Mouse (Mus musculus) brain, embryonic 14.5 days (tissue): ENCODE measurements around the gene Odf2. TPM values are rescaled to one million over a fixed set of nuclear protein-coding genes. Genes with fewer than 3 reads are reported as not detected.
"Not testable (repeated sequence)": the region's sequence is repeated elsewhere in the genome, so short reads cannot be mapped to it uniquely, and the experiment has no call there.

Source experiments
- DNase-seq: peaks from one replicate; pipeline ENCODE4 v3.0.0-alpha.2; 2011; ENCODE audit warnings: low read depth
- CTCF ChIP-seq: fragments of 200-500 bp; IDR thresholded peaks from 2 replicates; pipeline ENCODE4 v1.5.1; 2012; ENCODE audit warnings: inconsistent platforms, mild to moderate bottlenecking, moderate library complexity, borderline replicate concordance; ENCODE audit not compliant: insufficient read depth, insufficient read length; ENCODE audit errors: extremely low read depth
- POLR2A ChIP-seq: fragments of 200-500 bp; IDR thresholded peaks from 2 replicates; pipeline ENCODE4 v1.6.1; 2012; ENCODE audit warnings: mild to moderate bottlenecking, inconsistent platforms, borderline replicate concordance; ENCODE audit not compliant: poor library complexity, insufficient read depth, insufficient read length, severe bottlenecking; ENCODE audit errors: extremely low read depth
- polyA plus RNA-seq: library from polyadenylated mRNA; depleted of rRNA; stranded (reverse); fragments of >200 nt; gene quantifications from 2 replicates; pipeline ENCODE4 v1.2.3, GENCODE M21; 2012

Gene Odf2
- polyA plus RNA-seq, 1 experiment: 100 TPM

- TF ChIP-seq CTCF: no peak
- no peak for TF ChIP-seq POLR2A
- peak; percentile 44 for DNase-seq
Observed at GRCm38 (mm10) chr2:29878061-29878460, 11.0 kb upstream of the Odf2 start.

- DNase-seq: no peak
- no peak for TF ChIP-seq CTCF
- TF ChIP-seq POLR2A: no peak
Observed at GRCm38 (mm10) chr2:29879191-29879590, 9.8 kb upstream of the Odf2 start.

GRCm38 (mm10) chr2:29879964-29880830 lies 8.8 kb upstream of the Odf2 start:
- TF ChIP-seq POLR2A (no peak), CTCF (no peak)
- no peak for DNase-seq

GRCm38 (mm10) chr2:29886659-29887292 lies 2.2 kb upstream of the Odf2 start:
- DNase-seq: not testable (repeated sequence)

GRCm38 (mm10) chr2:29889991-29890833 lies 1.2 kb downstream of the Odf2 start:
- DNase-seq: peak; percentile 92
- peak; percentile 28; the same call in 1 of the 2 replicates for TF ChIP-seq CTCF
- TF ChIP-seq POLR2A: 0 out of 2 replicates have a peak, but pooled peaks have one; percentile 12

GRCm38 (mm10) chr2:29891773-29892172 lies 2.8 kb downstream of the Odf2 start:
- DNase-seq: no peak
- no peak for TF ChIP-seq POLR2A
- no peak for TF ChIP-seq CTCF

GRCm38 (mm10) chr2:29896071-29896470 lies 7.0 kb downstream of the Odf2 start:
- TF ChIP-seq CTCF: no peak
- TF ChIP-seq POLR2A: no peak
- DNase-seq: no peak

GRCm38 (mm10) chr2:29897366-29897765 lies 8.3 kb downstream of the Odf2 start:
- TF ChIP-seq CTCF (no peak), POLR2A (no peak)

GRCm38 (mm10) chr2:29898081-29898480 lies 9.1 kb downstream of the Odf2 start:
- DNase-seq: peak; percentile 41
- no peak for TF ChIP-seq CTCF
- TF ChIP-seq POLR2A: no peak

More at GRCm38 (mm10) chr2:29897366-29897765, 8.3 kb downstream of the Odf2 start:
- peak; percentile 40 for DNase-seq

GRCm38 (mm10) chr2:29902194-29902593 lies 13.2 kb downstream of the Odf2 start:
- DNase-seq: no peak
- TF ChIP-seq POLR2A (no peak), CTCF (no peak)

- DNase-seq: not testable (repeated sequence)
Observed at GRCm38 (mm10) chr2:29908171-29908570, 19.1 kb downstream of the Odf2 start.

- TF ChIP-seq CTCF (peak; percentile 35; the same call in 1 of the 2 replicates), POLR2A (no peak)
- DNase-seq: peak; percentile 31
Observed at GRCm38 (mm10) chr2:29910042-29910441, 21.0 kb downstream of the Odf2 start.

- no peak for DNase-seq
- TF ChIP-seq CTCF: no peak
- TF ChIP-seq POLR2A: no peak
Observed at GRCm38 (mm10) chr2:29917621-29918020, 28.6 kb downstream of the Odf2 start.
